Mouse (Mus musculus) limb, embryonic 10.5 days (tissue): Measurements from ENCODE around the gene Batf2. TPM values are rescaled to one million over a fixed set of nuclear protein-coding genes. Genes with fewer than 3 reads are reported as not detected.

ENCODE experiments used
- DNase-seq: peaks from one replicate; pipeline ENCODE4 v3.0.0-alpha.2; 2017; ENCODE audit warnings: low spot score
- H3K27ac ChIP-seq: fragments of 300-500 bp; sonication (generic); 2 replicates; pipeline ENCODE4 v1.5.1; 2016; ENCODE audit warnings: mild to moderate bottlenecking
- H3K27me3 ChIP-seq: fragments of 300-500 bp; sonication (generic); 2 replicates; pipeline ENCODE4 v1.6.1; 2016; ENCODE audit warnings: low read depth, mild to moderate bottlenecking; ENCODE audit not compliant: poor library complexity, severe bottlenecking
- H3K36me3 ChIP-seq: fragments of 300-500 bp; sonication (generic); 2 replicates; pipeline ENCODE4 v1.6.1; 2016; ENCODE audit warnings: mild to moderate bottlenecking, moderate library complexity
- H3K4me1 ChIP-seq: fragments of 300-500 bp; sonication (generic); 2 replicates; pipeline ENCODE4 v1.6.1; 2016
- H3K4me3 ChIP-seq: fragments of 300-500 bp; sonication (generic); 2 replicates; pipeline ENCODE4 v1.5.1; 2016; ENCODE audit warnings: mild to moderate bottlenecking, moderate library complexity
- H3K9me3 ChIP-seq: fragments of 300-500 bp; sonication (generic); replicated peaks from 2 replicates; pipeline ENCODE4 v1.6.1; 2016; ENCODE audit warnings: mild to moderate bottlenecking
- WGBS: fragments of 180-500 bp; shearing (Covaris S2); methylation state at CpG from one replicate; pipeline ENCODE4 v1.1.7; 2016; 5-methylcytosine and 5-hydroxymethylcytosine counted together
- polyA plus RNA-seq: library from polyadenylated mRNA; unstranded; fragments of >200 nt; fragmentation: Nextera tagmentation; extraction: Ambion mirVana; gene quantifications from 2 replicates; pipeline ENCODE4 v1.2.1, GENCODE M21; 2016

The Batf2 gene
- polyA plus RNA-seq, 1 experiment from 2014 or later, result not detected

DNA sequence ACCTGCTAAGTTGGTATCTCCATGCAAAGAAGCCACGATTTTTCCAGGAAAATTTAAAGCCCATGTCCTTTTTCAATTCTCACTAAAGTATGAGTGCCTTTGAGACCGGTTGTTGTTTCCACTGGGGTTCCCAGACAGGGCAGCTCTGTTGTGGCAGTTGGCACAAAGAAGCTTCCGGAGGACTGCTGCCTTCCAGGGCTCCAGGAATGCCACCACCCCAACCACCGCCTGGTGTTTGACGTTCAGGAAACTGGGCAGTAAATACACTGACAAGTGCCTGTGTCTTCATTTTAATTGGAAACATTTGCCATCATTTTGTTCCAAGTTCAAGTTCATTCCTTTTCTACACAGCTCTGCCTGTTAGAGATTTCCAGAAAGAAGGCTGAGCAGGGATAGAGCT is 65.9 kb downstream of the Batf2 start:
- no peaks in the 10 kb centered on the region for H3K4me1 ChIP-seq
- H3K27me3 ChIP-seq, result no peaks in the 10 kb centered on the region
- WGBS, result 69% methylated on average over 5 of the region's 5 CpGs
- DNase-seq, result no peak
- H3K36me3 ChIP-seq, result no peaks in the 10 kb centered on the region
- no peaks in the 10 kb centered on the region for H3K9me3 ChIP-seq
- no peak overlapping the region for H3K27ac ChIP-seq
- H3K4me3 ChIP-seq, result no peak overlapping the region

DNA sequence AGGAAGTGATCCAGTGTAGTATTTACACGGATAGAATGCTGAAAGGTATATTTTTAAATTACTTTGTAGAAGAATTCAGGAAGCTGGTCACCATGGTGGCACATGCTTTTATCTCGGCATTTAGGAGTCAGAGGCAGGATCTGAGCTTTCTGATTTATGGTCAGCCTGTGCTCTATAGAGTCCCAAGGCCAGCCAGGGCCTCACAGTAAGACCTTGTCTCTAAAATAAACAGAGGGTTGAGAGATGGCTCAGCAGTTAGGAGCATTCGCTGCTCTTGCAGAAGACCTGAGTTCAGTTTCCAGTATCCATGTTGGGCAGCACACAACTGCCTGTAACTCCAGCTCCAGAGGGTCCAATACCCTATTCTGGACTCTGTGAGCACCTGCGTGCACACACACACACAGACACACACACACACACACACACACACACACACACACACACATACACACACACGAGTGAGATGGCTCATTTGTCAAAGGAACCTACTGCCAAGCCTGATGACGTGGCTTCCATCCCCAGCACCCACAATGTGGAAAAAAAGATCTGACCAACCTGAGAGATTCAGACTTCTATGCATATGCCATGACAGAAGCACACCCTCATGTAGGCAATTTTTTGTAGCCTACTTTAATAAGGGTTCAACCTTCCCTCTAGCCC is 75.4 kb downstream of the Batf2 start:
- 78% methylated on average over 6 of the region's 6 CpGs for WGBS
- Histone ChIP-seq H3K9me3 (no peaks in the 10 kb centered on the region), H3K36me3 (no peaks in the 10 kb centered on the region), H3K4me1 (no peaks in the 10 kb centered on the region), H3K4me3 (no peak overlapping the region), H3K27ac (no peak overlapping the region), H3K27me3 (no peaks in the 10 kb centered on the region)
- DNase-seq, result no peak

- no peak overlapping the region for H3K27ac ChIP-seq
- no peaks in the 10 kb centered on the region for H3K27me3 ChIP-seq
- WGBS, result 82% methylated on average over 6 of the region's 6 CpGs
- DNase-seq, result no peak
- H3K4me1 ChIP-seq, result peaks cover 4% of the 10 kb centered on the region; the same call in 1 of the 2 replicates
- H3K9me3 ChIP-seq, result no peaks in the 10 kb centered on the region
- H3K36me3 ChIP-seq, result no peaks in the 10 kb centered on the region
- no peak overlapping the region for H3K4me3 ChIP-seq
Measured at GRCm38 (mm10) chr19:6218606-6219005, 77.8 kb downstream of the Batf2 start.

Other genes with a start within 250 kb of the Batf2 start
- gene Tigd3, start 246.8 kb upstream of the Batf2 start, polyA plus RNA-seq, result 5.2 and 5.9 TPM in 2 replicates
- 223 and 240 TPM in 2 replicates for gene Dpf2, start 228.0 kb upstream of the Batf2 start, polyA plus RNA-seq
- gene Cdc42ep2, start 216.2 kb upstream of the Batf2 start, polyA plus RNA-seq, result 1.3 and 1.7 TPM in 2 replicates
- gene Pola2, start 176.8 kb upstream of the Batf2 start, polyA plus RNA-seq, result 125 and 130 TPM in 2 replicates
- gene Slc22a20, start 154.8 kb upstream of the Batf2 start, polyA plus RNA-seq, result not detected in 2 replicates
- gene Capn1, start 125.1 kb upstream of the Batf2 start, polyA plus RNA-seq, result 2.0 and 2.4 TPM in 2 replicates
- 36.9 and 38.6 TPM in 2 replicates for gene Syvn1, start 94.4 kb upstream of the Batf2 start, polyA plus RNA-seq
- 90.3 and 91.4 TPM in 2 replicates for gene Mrpl49, start 83.2 kb upstream of the Batf2 start, polyA plus RNA-seq
- gene Fau, start 83.1 kb upstream of the Batf2 start, polyA plus RNA-seq, result 820 and 955 TPM in 2 replicates
- gene Znhit2, start 79.8 kb upstream of the Batf2 start, polyA plus RNA-seq, result 35.2 and 36.1 TPM in 2 replicates
- 24.4 and 28.8 TPM in 2 replicates for gene Tm7sf2, start 72.6 kb upstream of the Batf2 start, polyA plus RNA-seq
- gene Vps51, start 63.8 kb upstream of the Batf2 start, polyA plus RNA-seq, result 62.1 and 75.7 TPM in 2 replicates
- gene Tmem262, start 61.0 kb upstream of the Batf2 start, polyA plus RNA-seq, result not detected in 2 replicates
- gene Gm28374, start 58.7 kb upstream of the Batf2 start, polyA plus RNA-seq, result 1.3 and 1.6 TPM in 2 replicates
- gene Zfpl1, start 56.0 kb upstream of the Batf2 start, polyA plus RNA-seq, result 74.3 and 85.4 TPM in 2 replicates
- 70.6 and 76.4 TPM in 2 replicates for gene Cdca5, start 56.0 kb upstream of the Batf2 start, polyA plus RNA-seq
- 0.56 and 0.89 TPM in 2 replicates for gene AC131692.1, start 46.6 kb upstream of the Batf2 start, polyA plus RNA-seq
- gene Naaladl1, start 35.2 kb upstream of the Batf2 start, polyA plus RNA-seq, result 0.54 and 0.75 TPM in 2 replicates
- 65.4 and 73.3 TPM in 2 replicates for gene Sac3d1, start 22.3 kb upstream of the Batf2 start, polyA plus RNA-seq
- 25.7 and 28.7 TPM in 2 replicates for gene Snx15, start 12.7 kb upstream of the Batf2 start, polyA plus RNA-seq
- gene Arl2, start 565 bp downstream of the Batf2 start, polyA plus RNA-seq, result 97.0 and 112 TPM in 2 replicates
- not detected in 2 replicates for gene Majin, start 43.4 kb downstream of the Batf2 start, polyA plus RNA-seq
- gene Gpha2, start 85.4 kb downstream of the Batf2 start, polyA plus RNA-seq, result 0.97 and 2.1 TPM in 2 replicates
- gene Ppp2r5b, start 94.9 kb downstream of the Batf2 start, polyA plus RNA-seq, result 16.6 and 17.2 TPM in 2 replicates
- gene Atg2a, start 100.7 kb downstream of the Batf2 start, polyA plus RNA-seq, result 11.4 and 13.0 TPM in 2 replicates
- 72.5 and 74.9 TPM in 2 replicates for gene Ehd1, start 135.7 kb downstream of the Batf2 start, polyA plus RNA-seq
- gene Cdc42bpg, start 165.5 kb downstream of the Batf2 start, polyA plus RNA-seq, result 0.15 and 0.38 TPM in 2 replicates
- gene Men1, start 194.0 kb downstream of the Batf2 start, polyA plus RNA-seq, result 118 and 120 TPM in 2 replicates
- 10.4 and 15.2 TPM in 2 replicates for gene Map4k2, start 200.2 kb downstream of the Batf2 start, polyA plus RNA-seq
- gene Sf1, start 222.7 kb downstream of the Batf2 start, polyA plus RNA-seq, result 193 and 206 TPM in 2 replicates
- gene Pygm, start 243.4 kb downstream of the Batf2 start, polyA plus RNA-seq, result 2.5 and 3.0 TPM in 2 replicates